Mouse (Mus musculus): Measurements from ENCODE around the gene Olfr109.

The Olfr109 gene

GRCm38 (mm10) chr17:37458616-37459015 lies at the start of gene Olfr109:
Gene Olfr109, plus strand, starts transcription at chr17:37458916.
- no peak for DNase-seq (ENCODE audit: extremely low spot score, low spot score)

- DNase-seq (ENCODE audit: extremely low spot score, low spot score) = no peak
Observed at GRCm38 (mm10) chr17:37413380-37413779, 45.3 kb upstream of the Olfr109 start.

- DNase-seq (ENCODE audit: extremely low spot score, low spot score) = no peak
Observed at GRCm38 (mm10) chr17:37445180-37445579, 13.5 kb upstream of the Olfr109 start, which contains the start of gene Olfr108. Gene Olfr108, plus strand, starts transcription at chr17:37445480.

DNA sequence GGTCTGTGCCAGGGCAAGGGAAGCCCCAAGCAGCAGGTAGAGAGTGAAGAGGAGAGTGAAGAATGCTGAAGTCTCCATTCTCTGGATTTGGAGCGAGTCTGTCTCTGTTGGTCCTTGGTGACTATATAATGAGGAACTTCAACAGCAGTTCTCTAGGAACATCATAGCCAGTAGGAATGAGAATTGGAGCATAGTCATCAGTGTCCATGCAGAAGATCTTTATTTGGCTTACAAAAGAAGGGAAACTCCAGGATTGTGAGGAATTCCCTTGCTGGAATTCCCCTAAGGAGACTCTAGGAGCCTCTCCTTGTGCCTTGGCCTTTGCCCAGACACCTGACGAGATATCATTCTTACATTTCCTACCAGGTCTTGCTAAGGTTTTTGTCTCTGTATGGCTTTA lies 24.7 kb downstream of the Olfr109 start, which contains the start of gene H2-M2:
TSS of gene H2-M2 (minus strand) at position 101 of the 400 bp plus-strand sequence.
- DNase-seq (ENCODE audit: extremely low spot score, low spot score) = no peak

- DNase-seq (ENCODE audit: extremely low spot score, low spot score) = no peak
Observed at GRCm38 (mm10) chr17:37491930-37492518, 33.3 kb downstream of the Olfr109 start, which contains the start of gene Olfr110. Gene Olfr110, plus strand, starts transcription at chr17:37492468.

GRCm38 (mm10) chr17:37507730-37508129 lies 49.0 kb downstream of the Olfr109 start, which contains the start of gene Olfr111:
Gene Olfr111, plus strand, starts transcription at chr17:37508030.
- DNase-seq (ENCODE audit: extremely low spot score, low spot score) = no peak
